Mouse (Mus musculus) frontal cortex, postnatal 25 days (tissue): ENCODE data around the gene Spint4.

ENCODE experiments used
- DNase-seq, 2 experiments: peaks; one replicate each; pipeline ENCODE4 v3.0.0; 2022; ENCODE audit warnings: low spot score in 2 of 2

Spint4 gene

DNA sequence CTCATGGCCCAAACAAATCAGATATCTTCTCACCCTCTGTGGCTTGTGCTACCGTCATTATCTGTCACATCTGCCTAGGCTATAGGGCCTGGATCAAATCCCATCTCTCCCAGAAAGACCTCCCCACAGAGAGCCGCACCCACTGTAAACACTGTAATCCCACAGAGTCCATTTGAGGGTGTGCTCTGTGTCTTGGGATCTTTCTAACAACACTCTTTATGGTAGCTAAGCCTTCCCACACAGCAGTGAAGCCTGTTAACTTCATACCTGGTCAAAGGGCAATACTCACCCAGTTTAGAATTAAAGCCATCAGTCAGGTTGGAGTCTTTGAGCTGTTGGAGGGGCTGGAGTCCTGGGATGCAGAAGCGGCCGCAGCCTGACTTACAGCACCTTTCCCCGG is 33.4 kb downstream of the Spint4 start:
- DNase-seq: no peak

DNA sequence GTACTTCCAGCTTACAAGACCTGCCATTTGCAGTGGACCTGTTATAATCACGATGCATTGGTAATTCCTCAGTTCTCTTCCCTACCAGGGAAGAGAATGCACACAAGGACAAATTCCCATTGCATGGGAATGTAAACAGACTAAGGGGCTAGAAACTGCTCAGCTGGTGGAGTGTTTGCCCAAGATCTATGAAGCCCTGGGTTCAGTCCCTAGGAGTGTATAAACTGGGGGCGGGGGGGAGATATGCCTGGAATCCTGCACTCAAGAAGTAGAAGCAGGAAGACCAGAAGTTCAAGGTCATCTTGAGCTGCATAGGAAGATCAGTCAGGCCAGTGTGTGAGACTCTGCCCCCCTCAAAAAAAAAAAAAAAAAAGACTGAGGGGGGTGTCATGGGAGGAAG is 35.0 kb downstream of the Spint4 start:
- DNase-seq: no peak

GRCm38 (mm10) chr2:164734839-164735238 is 36.5 kb downstream of the Spint4 start:
- DNase-seq: no peak

GRCm38 (mm10) chr2:164735446-164735845 is 37.1 kb downstream of the Spint4 start:
- DNase-seq: no peak

GRCm38 (mm10) chr2:164737377-164738090 is 39.2 kb downstream of the Spint4 start:
- DNase-seq: no peak

- DNase-seq: no peak
Observed at GRCm38 (mm10) chr2:164739876-164740275, 41.6 kb downstream of the Spint4 start.

DNA sequence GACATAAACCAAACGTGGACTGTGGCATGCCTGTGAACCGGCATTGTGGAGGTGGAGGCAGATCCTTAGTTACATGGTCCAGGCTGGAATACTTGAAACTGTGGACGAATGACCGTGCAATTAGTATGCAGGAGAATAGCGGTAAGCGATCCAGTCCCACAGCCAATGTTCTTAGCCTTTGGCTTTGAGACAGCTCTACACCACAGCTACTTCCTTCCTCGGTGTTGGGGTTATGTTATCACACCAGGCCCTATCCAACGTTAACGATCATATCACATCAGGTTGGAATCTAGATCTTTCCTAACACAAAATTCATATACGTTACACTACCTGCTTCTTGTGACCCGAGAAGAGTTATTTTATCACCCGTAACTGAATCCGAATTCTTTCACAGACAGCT is 46.7 kb downstream of the Spint4 start:
- no peak for DNase-seq

DNA sequence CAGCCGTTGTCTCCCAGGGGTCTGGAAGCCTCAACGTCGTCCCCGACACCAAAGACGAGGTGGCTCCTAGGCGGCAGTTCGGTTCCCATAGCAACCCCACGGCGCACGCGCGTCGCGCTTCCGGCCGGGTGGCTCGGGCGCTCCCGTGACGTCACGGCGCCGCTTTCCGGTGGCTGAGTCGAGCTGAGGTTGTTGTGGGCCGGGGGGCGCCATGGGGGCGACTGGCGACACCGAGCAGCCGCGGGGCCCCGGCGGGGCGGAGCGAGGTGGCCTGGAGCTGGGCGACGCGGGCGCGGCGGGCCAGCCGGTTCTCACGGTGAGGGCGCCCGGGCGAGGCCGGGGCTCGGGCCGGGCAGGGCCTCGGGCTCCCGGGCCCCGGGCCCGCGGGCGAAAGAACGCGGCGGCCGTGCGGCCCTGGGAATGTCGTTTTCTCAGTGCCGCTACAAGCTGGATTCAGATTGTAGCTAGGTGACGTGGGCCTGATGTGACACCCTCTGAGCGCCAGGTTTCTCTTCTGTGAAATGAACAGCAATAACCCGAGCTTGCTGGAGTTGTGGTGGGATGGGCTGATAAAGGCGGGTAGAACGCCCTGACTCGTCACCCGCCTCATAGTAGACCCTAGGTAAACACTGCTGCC is 47.7 kb downstream of the Spint4 start, which contains the start of the genes Wfdc3 and Dnttip1:
TSS of gene Wfdc3 (minus strand) at position 89 of the 637 bp plus-strand sequence.
TSS of gene Dnttip1 (plus strand) at position 141 of the 637 bp plus-strand sequence.
- peak; percentile 89 to 92 for DNase-seq

GRCm38 (mm10) chr2:164746693-164747092 is 48.4 kb downstream of the Spint4 start:
- DNase-seq: no peak

DNA sequence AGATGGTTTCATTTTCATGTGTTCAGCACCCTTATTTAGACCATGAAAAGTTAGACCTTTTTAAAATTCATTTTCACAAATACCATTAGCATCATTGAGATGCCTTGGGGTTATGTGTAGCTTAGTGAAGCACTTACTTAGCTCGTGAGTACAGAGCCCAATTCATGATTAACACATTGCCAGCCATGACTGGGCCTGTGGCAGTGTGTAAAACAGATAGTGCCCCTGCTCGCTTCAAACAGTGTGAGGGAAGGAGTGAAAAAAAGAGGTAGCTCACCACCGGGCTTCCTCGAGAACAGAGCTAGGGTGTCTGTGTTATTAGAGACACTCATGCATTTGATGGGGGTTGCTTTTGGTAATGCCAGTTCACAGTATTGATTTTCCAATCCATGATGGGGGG is 49.9 kb downstream of the Spint4 start:
- no peak for DNase-seq

DNA sequence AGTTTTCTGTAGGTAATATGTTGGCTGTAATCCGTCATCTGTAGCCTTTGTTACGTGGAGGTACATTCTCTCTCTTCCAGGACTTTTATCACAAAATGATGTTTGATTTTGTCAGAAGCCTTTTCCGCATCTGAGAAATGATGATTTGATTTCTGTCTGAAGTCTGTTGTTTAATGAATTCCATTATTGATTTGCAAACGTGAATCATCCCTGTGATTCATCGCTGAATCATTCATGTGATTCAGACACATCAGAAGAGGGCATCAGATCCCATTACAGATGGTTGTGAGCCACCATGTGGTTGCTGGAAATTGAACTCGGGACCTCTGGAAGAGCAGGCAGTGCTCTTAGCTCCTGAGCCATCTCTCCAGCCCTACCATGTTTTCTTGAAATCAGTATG is 50.7 kb downstream of the Spint4 start:
- no peak for DNase-seq
